Mouse (Mus musculus) embryonic fibroblast, embryonic 13.5 days (primary cell): ENCODE results near the gene Map3k10.

Experiments
- CTCF ChIP-seq: IDR thresholded peaks from 2 replicates; pipeline ENCODE4 v1.5.1; 2011; ENCODE audit warnings: mild to moderate bottlenecking, control low read depth, low read length, moderate library complexity, borderline replicate concordance; ENCODE audit not compliant: insufficient read depth
- POLR2A ChIP-seq: IDR thresholded peaks from 2 replicates; pipeline ENCODE4 v1.6.1; 2011; ENCODE audit warnings: low read depth, mild to moderate bottlenecking, control low read depth, low read length, moderate library complexity

- TF ChIP-seq CTCF (no peak), POLR2A (no peak)
Measured at GRCm38 (mm10) chr7:27658712-27659663, 15.4 kb downstream of the Map3k10 start.
